Mouse (Mus musculus): ENCODE data around the gene Gm20662. TPM values are rescaled to one million over a fixed set of nuclear protein-coding genes. Genes with fewer than 3 reads are reported as not detected.

Gene Gm20662
- total RNA-seq, 2 experiments from 2014 or later: 1.2 to 2.4 TPM

- no peak for TF ChIP-seq CTCF (IDR thresholded peaks at IDR 0.05)
- Histone ChIP-seq H3K27ac (no peak overlapping the region), H3K4me3 (no peak overlapping the region)
- no peak for DNase-seq (ENCODE audit: extremely low spot score in 1 of 2, low spot score in 2 of 2)
- intact Hi-C loops (cut with DNase I): no loop called here
Observed at GRCm38 (mm10) chr9:107978815-107979214, 17.3 kb upstream of the Gm20662 start.

GRCm38 (mm10) chr9:107981684-107982605 is 14.2 kb upstream of the Gm20662 start:
- intact Hi-C loops (cut with DNase I): no loop called here
- no peak overlapping the region for H3K4me3 ChIP-seq
- TF ChIP-seq CTCF (IDR thresholded peaks at IDR 0.05): no peak
- H3K27ac ChIP-seq: peak overlapping the region; percentile 83
- DNase-seq (ENCODE audit: extremely low spot score in 1 of 2, low spot score in 2 of 2): no peak

- no peak for TF ChIP-seq CTCF (IDR thresholded peaks at IDR 0.05)
- intact Hi-C loops (cut with DNase I): no loop called here
- no peak for DNase-seq (ENCODE audit: extremely low spot score in 1 of 2, low spot score in 2 of 2)
- Histone ChIP-seq H3K27ac (peak within 1 kb of the TSS; percentile 87), H3K4me3 (0 out of 2 replicates have a peak within 1 kb of the TSS, but pooled peaks have one; percentile 9)
Observed at GRCm38 (mm10) chr9:107982681-107983346, 13.3 kb upstream of the Gm20662 start, which contains the start of gene Gm20661. Gene Gm20661, plus strand, starts transcription at chr9:107983058.

- intact Hi-C loops (cut with DNase I): no loop called here
- no peak for TF ChIP-seq CTCF (IDR thresholded peaks at IDR 0.05)
- Histone ChIP-seq H3K27ac (peak overlapping the region; percentile 87), H3K4me3 (no peak overlapping the region)
- DNase-seq (ENCODE audit: extremely low spot score in 1 of 2, low spot score in 2 of 2): no peak
Observed at GRCm38 (mm10) chr9:107983421-107983890, 12.7 kb upstream of the Gm20662 start.

GRCm38 (mm10) chr9:107984052-107984753 is 11.9 kb upstream of the Gm20662 start:
- intact Hi-C loops (cut with DNase I): no loop called here
- DNase-seq (ENCODE audit: extremely low spot score in 1 of 2, low spot score in 2 of 2): no peak
- no peak for TF ChIP-seq CTCF (IDR thresholded peaks at IDR 0.05)
- Histone ChIP-seq H3K4me3 (peak overlapping the region; percentile 59), H3K27ac (peak overlapping the region; percentile 87)

GRCm38 (mm10) chr9:107984754-107985055 is 11.4 kb upstream of the Gm20662 start:
- DNase-seq (ENCODE audit: extremely low spot score in 1 of 2, low spot score in 2 of 2): no peak
- Histone ChIP-seq H3K27ac (peak overlapping the region; percentile 87), H3K4me3 (peak overlapping the region; percentile 59)
- no peak for TF ChIP-seq CTCF (IDR thresholded peaks at IDR 0.05)
- intact Hi-C loops (cut with DNase I): no loop called here

- H3K4me3 ChIP-seq: peak within 1 kb of the TSS; percentile 59
- DNase-seq (ENCODE audit: extremely low spot score in 1 of 2, low spot score in 2 of 2): peak; percentile 75 to 77
- intact Hi-C loops (cut with DNase I): loop anchor here (1.0 kb wide), 2 partner anchors 22 to 81 kb away; no protein-coding TSS in a partner anchor
- H3K27ac ChIP-seq: peak within 1 kb of the TSS; percentile 87
- TF ChIP-seq CTCF (IDR thresholded peaks at IDR 0.05): no peak; the same call in none of the 2 replicates
Observed at GRCm38 (mm10) chr9:107985131-107986119, 10.7 kb upstream of the Gm20662 start, which contains the start of gene Inka1. Gene Inka1, minus strand, starts transcription at chr9:107985879.

GRCm38 (mm10) chr9:107986376-107986775 is 9.8 kb upstream of the Gm20662 start:
- Histone ChIP-seq H3K27ac (no peak overlapping the region), H3K4me3 (peak overlapping the region; percentile 59)
- peak; percentile 64 to 81 for DNase-seq (ENCODE audit: extremely low spot score in 1 of 2, low spot score in 2 of 2)

GRCm38 (mm10) chr9:107987950-107988349 is 8.2 kb upstream of the Gm20662 start:
- TF ChIP-seq CTCF (IDR thresholded peaks at IDR 0.05): no peak
- intact Hi-C loops (cut with DNase I): no loop called here
- Histone ChIP-seq H3K27ac (no peak overlapping the region), H3K4me3 (no peak overlapping the region)
- DNase-seq (ENCODE audit: extremely low spot score in 1 of 2, low spot score in 2 of 2): no peak

More at GRCm38 (mm10) chr9:107986376-107986775, 9.8 kb upstream of the Gm20662 start:
- TF ChIP-seq CTCF (IDR thresholded peaks at IDR 0.05): peak; percentile 87
- intact Hi-C loops (cut with DNase I): loop anchor here (1.0 kb wide), 2 partner anchors 23 to 82 kb away; no protein-coding TSS in a partner anchor

- Histone ChIP-seq H3K4me3 (no peak within 1 kb of the TSS), H3K27ac (no peak within 1 kb of the TSS)
- no peak for TF ChIP-seq CTCF (IDR thresholded peaks at IDR 0.05)
- DNase-seq (ENCODE audit: extremely low spot score in 1 of 2, low spot score in 2 of 2): no peak
- intact Hi-C loops (cut with DNase I): no loop called here
Observed at GRCm38 (mm10) chr9:107992197-107992596, 4.0 kb upstream of the Gm20662 start, which contains the start of gene Cdhr4. Gene Cdhr4, plus strand, starts transcription at chr9:107992497.

Data from left cerebral cortex, adult 2 months (tissue).